Mouse (Mus musculus) megakaryocyte, embryonic 14.5 days (primary cell): ENCODE measurements around the gene Eya2.

Experiments used
- FLI1 ChIP-seq: IDR thresholded peaks from 2 replicates; pipeline ENCODE4 v1.6.1; 2012; ENCODE audit warnings: low read length, inconsistent platforms, mixed read lengths
- GATA1 ChIP-seq: IDR thresholded peaks from 3 replicates; pipeline ENCODE4 v1.6.1; 2012; ENCODE audit warnings: mixed read lengths, low read length, inconsistent platforms, borderline replicate concordance

DNA sequence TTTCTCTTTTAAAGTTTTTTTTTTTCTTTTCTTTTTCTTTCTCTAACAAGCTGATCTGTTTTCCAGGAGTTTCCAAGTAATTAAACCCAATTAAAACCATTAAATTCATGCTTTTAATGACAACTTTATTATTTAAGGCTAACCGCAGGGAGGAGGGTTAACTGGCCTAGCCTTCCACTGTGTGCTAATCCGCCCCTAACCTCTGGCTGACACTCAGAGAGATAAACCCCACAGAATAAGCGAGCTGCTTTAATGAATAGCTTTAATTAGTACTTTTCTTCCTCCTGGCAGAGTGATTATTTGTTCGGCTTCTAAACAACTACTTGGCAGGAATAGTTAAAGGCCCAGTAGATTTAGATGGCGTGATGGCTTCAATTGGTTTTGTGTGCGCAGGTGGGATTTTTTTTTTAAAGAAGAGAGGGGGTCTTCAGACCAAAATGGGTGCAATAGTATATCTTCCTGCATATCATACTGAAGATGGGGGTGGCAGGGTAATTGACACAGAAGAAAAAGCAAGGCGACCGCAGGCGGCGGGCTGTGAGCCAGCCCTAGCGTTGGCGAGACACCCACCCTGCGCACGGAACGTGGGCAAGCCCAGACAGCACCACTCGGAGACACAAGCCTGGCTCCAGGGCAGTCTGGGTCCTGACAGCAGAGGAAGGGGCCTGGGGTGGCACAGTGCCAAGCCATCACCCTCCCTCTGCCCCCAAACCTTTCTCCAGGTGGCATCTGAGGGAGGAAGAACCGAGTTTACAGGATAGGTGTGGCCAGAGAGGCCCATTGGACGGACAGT lies 150.7 kb downstream of the Eya2 start:
- TF ChIP-seq GATA1 (no peak), FLI1 (no peak)
